Mouse (Mus musculus) heart, adult 2 months (tissue): ENCODE data around the gene Naa15. TPM values are rescaled to one million over a fixed set of nuclear protein-coding genes. Genes with fewer than 3 reads are reported as not detected.
A peak's percentile ranks its signal among the peaks of the same experiment; 100 is the strongest.

Experiments
- DNase-seq, 2 experiments: peaks; one replicate each; pipeline ENCODE4 v3.0.0; 2021
- H3K27ac ChIP-seq: fragments of 200-600 bp; 2 replicates; pipeline ENCODE4 v1.8.1; 2022
- H3K27me3 ChIP-seq: fragments of 200-500 bp; 2 replicates; pipeline ENCODE4 v1.6.1; 2012; ENCODE audit warnings: mild to moderate bottlenecking, low read length, inconsistent platforms, mixed read lengths; ENCODE audit not compliant: control insufficient read depth, insufficient read depth
- H3K36me3 ChIP-seq: fragments of 200-500 bp; 2 replicates; pipeline ENCODE4 v1.6.1; 2012; ENCODE audit warnings: low read length, inconsistent platforms; ENCODE audit not compliant: control insufficient read depth, insufficient read depth
- H3K4me1 ChIP-seq: fragments of 200-500 bp; 2 replicates; pipeline ENCODE4 v1.6.1; 2011; ENCODE audit warnings: low read length; ENCODE audit not compliant: control insufficient read depth, insufficient read depth
- H3K4me3 ChIP-seq: fragments of 200-600 bp; 2 replicates; pipeline ENCODE4 v1.8.1; 2022
- H3K79me2 ChIP-seq: fragments of 200-500 bp; replicated peaks from 2 replicates; pipeline ENCODE4 v1.6.1; 2012; ENCODE audit warnings: mild to moderate bottlenecking, inconsistent platforms, low read length, moderate library complexity, mixed read lengths; ENCODE audit not compliant: control insufficient read depth, insufficient read depth
- H3K9ac ChIP-seq: fragments of 200-500 bp; 2 replicates; pipeline ENCODE4 v1.6.1; 2012; ENCODE audit warnings: low read depth, mild to moderate bottlenecking, control low read depth, inconsistent platforms, low read length, mixed read lengths
- CTCF ChIP-seq: fragments of 200-600 bp; IDR thresholded peaks from 2 replicates; pipeline ENCODE4 v1.8.1; 2022; ENCODE audit warnings: antibody characterized with exemption, mild to moderate bottlenecking, moderate library complexity
- EP300 ChIP-seq: fragments of 200-500 bp; IDR thresholded peaks from 2 replicates; pipeline ENCODE4 v1.6.1; 2011; ENCODE audit warnings: low read depth, low read length, control low read depth; ENCODE audit not compliant: insufficient read depth
- POLR2A ChIP-seq: fragments of 200-500 bp; IDR thresholded peaks from 2 replicates; pipeline ENCODE4 v1.6.1; 2011; ENCODE audit warnings: mild to moderate bottlenecking, low read depth, low read length, control low read depth; ENCODE audit not compliant: insufficient read depth
- WGBS: fragments of 180-500 bp; shearing (Covaris S2); methylation state at CpG from one replicate; pipeline ENCODE4 v1.1.7; 2018; 5-methylcytosine and 5-hydroxymethylcytosine counted together
- intact Hi-C: fragments of 180-260 bp; cut with DNase I; formaldehyde crosslinking; loops from one replicate; pipeline ENCODE4 v1.15.1; 2025
- polyA plus RNA-seq: library from polyadenylated mRNA; depleted of rRNA; stranded (reverse); fragments of >200 nt; gene quantifications from 2 replicates; pipeline ENCODE4 v1.2.3, GENCODE M21; 2012
- total RNA-seq, 2 experiments: library from RNA; stranded (reverse); gene quantifications; 2 replicates each; pipeline ENCODE4 v1.2.3; 2021

The Naa15 gene
- total and polyA plus RNA-seq, 3 experiments, result 4.9 to 55.0 (median 45.9) TPM

DNA sequence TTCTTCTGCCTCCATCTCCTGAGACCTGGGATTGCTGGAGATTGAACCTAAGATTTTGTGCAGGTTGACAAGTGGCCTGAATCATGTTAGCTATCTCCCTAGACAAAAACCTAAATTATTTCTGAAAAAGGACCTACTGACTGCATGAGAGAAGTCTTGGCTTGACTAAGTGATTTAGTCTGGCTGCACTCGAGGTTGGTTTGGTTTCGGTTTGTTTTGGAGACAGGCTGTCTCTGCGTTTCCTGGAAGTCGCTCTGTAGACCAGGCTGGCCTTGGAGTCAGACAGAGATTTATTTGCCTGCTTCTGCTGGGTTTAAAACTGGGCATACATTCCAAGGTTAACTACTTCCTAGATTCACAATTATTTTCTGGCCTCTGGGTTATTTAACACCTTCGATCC is 42.1 kb upstream of the Naa15 start:
- H3K36me3 ChIP-seq, result no peaks in the 10 kb centered on the region
- no peak for DNase-seq
- WGBS, result 38% methylated on average over 5 of the region's 5 CpGs
- no peaks in the 10 kb centered on the region for H3K79me2 ChIP-seq
- peak overlapping the region; percentile 6 for H3K27ac ChIP-seq
- intact Hi-C loops, result no loop called here
- H3K4me1 ChIP-seq, result no peaks in the 10 kb centered on the region
- TF ChIP-seq CTCF (no peak), EP300 (no peak), POLR2A (no peak)
- no peak overlapping the region for H3K4me3 ChIP-seq
- H3K9ac ChIP-seq, result 0 out of 2 replicates have a peak overlapping the region, but pooled peaks have one; percentile 29
- no peaks in the 10 kb centered on the region for H3K27me3 ChIP-seq

- H3K4me3 ChIP-seq, result no peak overlapping the region
- no peaks in the 10 kb centered on the region for H3K36me3 ChIP-seq
- H3K4me1 ChIP-seq, result no peaks in the 10 kb centered on the region
- H3K9ac ChIP-seq, result no peak overlapping the region
- 73% methylated on average over 5 of the region's 5 CpGs for WGBS
- H3K27me3 ChIP-seq, result no peaks in the 10 kb centered on the region
- no peak for DNase-seq
- no peak for TF ChIP-seq EP300
- no peak for TF ChIP-seq POLR2A
- peak; percentile 34 for TF ChIP-seq CTCF
- H3K79me2 ChIP-seq, result no peaks in the 10 kb centered on the region
- intact Hi-C loops, result no loop called here
- no peak overlapping the region for H3K27ac ChIP-seq
These were observed 41.4 kb upstream of the Naa15 start for GRCm38 (mm10) chr3:51373544-51373943.

GRCm38 (mm10) chr3:51375307-51376265 is 39.4 kb upstream of the Naa15 start:
- Histone ChIP-seq H3K27ac (no peak overlapping the region), H3K36me3 (no peaks in the 10 kb centered on the region), H3K27me3 (no peaks in the 10 kb centered on the region), H3K9ac (no peak overlapping the region), H3K79me2 (no peaks in the 10 kb centered on the region), H3K4me3 (no peak overlapping the region), H3K4me1 (no peaks in the 10 kb centered on the region)
- TF ChIP-seq CTCF, result peak; percentile 78
- no peak for TF ChIP-seq POLR2A
- DNase-seq, result peak; percentile 39 to 61
- intact Hi-C loops, result no loop called here
- 79% methylated on average over 19 of the region's 19 CpGs for WGBS

- Histone ChIP-seq H3K36me3 (no peaks in the 10 kb centered on the region), H3K4me1 (no peaks in the 10 kb centered on the region; the same call in 1 of the 2 replicates), H3K27ac (peak overlapping the region; percentile 26; the same call in 1 of the 2 replicates), H3K79me2 (no peaks in the 10 kb centered on the region), H3K27me3 (no peaks in the 10 kb centered on the region), H3K4me3 (peak overlapping the region; percentile 36), H3K9ac (peak overlapping the region; percentile 53)
- TF ChIP-seq CTCF (peak; percentile 80), EP300 (no peak), POLR2A (0 out of 2 replicates have a peak, but pooled peaks have one; percentile 13)
- intact Hi-C loops, result loop anchor here (2.0 kb wide), 2 partner anchors 19 to 31 kb away; partner anchors contain the start of genes Mgarp and Ndufc1
- 19% methylated on average over 31 of the region's 31 CpGs for WGBS
- no peak for DNase-seq
These were observed 36.9 kb upstream of the Naa15 start for GRCm38 (mm10) chr3:51377878-51378664.

GRCm38 (mm10) chr3:51378665-51378946 is 36.3 kb upstream of the Naa15 start:
- TF ChIP-seq CTCF, result no peak
- TF ChIP-seq EP300, result no peak
- no peak for TF ChIP-seq POLR2A
- intact Hi-C loops, result loop anchor here (2.0 kb wide), 2 partner anchors 18 to 30 kb away; partner anchors contain the start of genes Mgarp and Ndufc1
- WGBS, result 86% methylated on average over 3 of the region's 3 CpGs
- Histone ChIP-seq H3K4me3 (no peak overlapping the region; the same call in 1 of the 2 replicates), H3K27me3 (no peaks in the 10 kb centered on the region), H3K36me3 (no peaks in the 10 kb centered on the region), H3K27ac (no peak overlapping the region; the same call in 1 of the 2 replicates), H3K9ac (peak overlapping the region; percentile 53), H3K79me2 (no peaks in the 10 kb centered on the region), H3K4me1 (no peaks in the 10 kb centered on the region; the same call in 1 of the 2 replicates)
- DNase-seq, result no peak
